Mouse (Mus musculus): ENCODE measurements at regions not wholly inside any gene's neighbourhood (a gene's known extent, or its start where the extent isn't known, plus 50 kb on each side); places are given as distances from the start of the nearest gene placed in this dataset.

DNA sequence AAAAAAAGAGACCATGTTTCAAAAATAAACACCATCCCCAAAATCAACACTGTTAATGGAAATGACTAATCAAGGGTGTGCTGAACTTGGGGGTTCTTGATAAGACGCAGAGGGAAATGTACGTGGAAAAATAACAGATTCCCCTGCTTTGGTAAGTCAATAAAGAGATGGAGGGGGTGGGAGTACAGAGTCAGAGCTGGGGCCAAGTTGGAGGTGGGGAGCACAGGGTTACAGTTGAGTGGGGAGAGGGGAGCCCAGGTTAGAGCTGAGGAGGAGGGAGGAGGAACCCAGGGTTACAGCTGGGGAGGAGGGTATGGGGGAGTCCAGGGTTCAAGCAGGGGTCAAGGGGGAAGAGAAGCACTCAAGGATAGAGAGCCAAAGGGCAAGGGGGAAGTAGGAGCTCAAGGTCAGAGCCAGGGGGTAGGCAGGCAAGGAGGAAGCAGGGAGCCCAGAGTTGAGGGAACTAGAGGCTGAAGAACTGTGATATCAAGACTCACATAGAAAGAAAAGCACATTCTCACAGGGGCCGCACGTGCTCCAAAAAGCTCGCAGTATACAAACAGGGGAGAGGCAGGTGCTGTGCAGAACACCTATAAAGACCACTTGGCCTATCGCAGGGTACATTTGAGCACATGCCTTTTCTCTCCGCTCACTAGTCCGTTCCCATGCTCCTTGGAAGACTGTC, 246.4 kb downstream of the Sox9 start:
- no peak for DNase-seq (ENCODE audit: low read depth, low spot score)

DNA sequence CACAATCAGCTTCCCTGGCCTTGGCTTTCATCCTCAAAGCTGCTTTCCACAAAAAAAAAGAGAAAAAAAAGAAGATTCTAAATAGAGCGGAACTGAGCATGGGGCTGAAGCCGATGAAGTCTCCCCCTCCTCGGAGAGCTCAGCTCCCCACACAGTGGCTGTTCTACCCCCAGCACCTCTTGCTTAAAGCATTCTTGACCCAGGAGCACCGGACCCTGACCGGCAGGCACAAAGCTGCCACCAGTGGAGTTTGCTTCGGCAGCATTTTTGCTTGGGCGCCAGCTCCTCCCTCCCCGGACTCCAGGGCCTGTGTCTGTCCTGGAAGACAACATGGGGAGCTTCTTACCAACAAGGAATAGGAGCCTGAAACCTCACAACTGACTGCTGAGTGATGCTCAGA, 249.4 kb downstream of the Sox9 start:
- no peak for DNase-seq (ENCODE audit: low read depth, low spot score)

DNA sequence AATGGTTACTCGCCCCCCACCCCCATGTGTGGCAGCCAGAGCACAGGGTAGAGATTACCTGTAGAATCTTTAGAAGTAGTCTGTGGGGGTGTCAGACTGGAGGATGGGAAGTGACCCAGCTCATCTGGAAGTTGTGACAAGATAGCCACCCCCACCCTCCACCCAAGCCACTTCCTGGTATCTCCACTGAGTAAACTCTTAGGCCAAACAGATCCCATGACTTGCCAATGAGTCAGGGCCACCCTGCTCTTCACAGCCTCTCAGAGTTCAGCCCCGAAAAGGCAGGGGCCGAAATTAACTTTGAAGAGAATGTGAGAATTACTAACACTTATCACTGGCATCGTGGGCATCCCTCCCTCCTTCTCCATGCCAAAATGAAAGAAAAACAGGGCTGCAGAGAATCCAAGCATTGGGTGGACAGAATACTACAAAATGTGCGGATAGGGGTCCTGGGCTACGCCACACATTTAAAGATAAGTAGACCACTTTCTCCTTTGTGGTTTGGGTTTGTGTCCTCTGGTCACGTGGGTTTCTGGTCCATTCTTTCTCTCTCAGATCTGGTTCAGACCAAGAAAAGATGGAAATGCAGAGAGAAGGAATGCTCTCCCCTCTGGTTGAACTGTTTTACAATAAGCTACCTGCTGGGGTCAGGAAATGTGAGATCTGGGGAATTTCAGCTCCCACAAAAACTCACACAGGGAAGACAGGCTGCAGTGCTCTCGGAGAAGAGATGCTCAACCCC, 250.6 kb downstream of the Sox9 start:
- DNase-seq (ENCODE audit: low read depth, low spot score), result no peak

DNA sequence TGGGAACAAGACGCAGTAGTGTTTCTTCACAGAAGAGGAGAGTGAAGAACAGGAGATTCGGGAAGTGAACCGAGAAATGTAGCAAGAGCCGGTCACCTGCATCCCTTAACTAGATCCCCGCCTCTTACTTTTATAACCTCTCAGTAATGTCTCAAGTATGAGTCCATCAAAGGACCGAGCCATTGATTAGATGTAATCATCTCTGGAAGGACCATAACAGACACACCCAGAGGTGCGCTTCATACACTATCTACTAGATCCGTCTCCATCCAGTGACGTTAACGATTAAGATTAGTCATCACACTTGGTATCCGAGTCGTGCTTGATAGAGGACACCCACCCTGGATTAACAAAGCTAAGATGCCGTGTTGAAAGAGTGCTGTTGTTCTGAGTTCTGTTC, 252.9 kb downstream of the Sox9 start:
- no peak for DNase-seq (ENCODE audit: low read depth, low spot score)

DNA sequence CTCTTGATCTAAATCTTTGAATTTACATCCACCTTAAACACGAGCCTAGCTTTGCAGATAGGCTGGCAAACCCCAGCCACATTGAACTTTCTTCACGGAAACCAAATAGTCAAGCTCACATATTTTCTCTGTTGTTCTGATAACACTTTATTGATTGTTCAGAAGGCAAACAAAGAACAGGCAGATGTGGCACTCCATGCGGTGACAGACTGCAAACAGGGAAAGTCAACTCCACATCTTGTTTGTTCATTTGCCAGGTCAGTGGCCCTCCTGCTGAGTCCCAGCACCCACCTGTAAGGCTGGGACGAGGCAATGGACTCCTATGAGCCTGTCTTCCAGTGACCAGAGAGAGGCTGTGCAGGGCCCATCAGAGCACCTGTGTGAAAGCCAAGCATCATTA, 255.7 kb downstream of the Sox9 start:
- DNase-seq (ENCODE audit: low read depth, low spot score), result no peak

DNA sequence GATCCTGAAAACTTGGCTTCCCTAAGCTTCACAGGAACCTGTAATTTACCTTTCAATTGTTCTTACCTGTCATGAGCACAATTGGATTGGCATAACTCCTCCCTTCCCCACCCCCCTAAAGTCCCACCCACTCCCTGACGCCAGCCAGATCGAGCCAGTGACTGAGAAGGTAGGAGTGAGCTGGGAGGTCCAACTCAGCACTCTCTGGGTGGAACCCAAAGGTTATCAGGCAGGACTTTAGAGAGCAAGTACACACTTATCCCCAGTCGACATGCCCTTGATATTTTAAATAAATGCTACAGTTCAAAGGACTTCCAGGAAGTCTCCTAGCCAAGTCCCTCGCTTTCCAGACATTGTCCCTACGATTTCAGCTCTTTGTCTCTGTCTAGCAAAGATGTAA, 260.7 kb downstream of the Sox9 start:
- DNase-seq (ENCODE audit: low read depth, low spot score), result no peak

DNA sequence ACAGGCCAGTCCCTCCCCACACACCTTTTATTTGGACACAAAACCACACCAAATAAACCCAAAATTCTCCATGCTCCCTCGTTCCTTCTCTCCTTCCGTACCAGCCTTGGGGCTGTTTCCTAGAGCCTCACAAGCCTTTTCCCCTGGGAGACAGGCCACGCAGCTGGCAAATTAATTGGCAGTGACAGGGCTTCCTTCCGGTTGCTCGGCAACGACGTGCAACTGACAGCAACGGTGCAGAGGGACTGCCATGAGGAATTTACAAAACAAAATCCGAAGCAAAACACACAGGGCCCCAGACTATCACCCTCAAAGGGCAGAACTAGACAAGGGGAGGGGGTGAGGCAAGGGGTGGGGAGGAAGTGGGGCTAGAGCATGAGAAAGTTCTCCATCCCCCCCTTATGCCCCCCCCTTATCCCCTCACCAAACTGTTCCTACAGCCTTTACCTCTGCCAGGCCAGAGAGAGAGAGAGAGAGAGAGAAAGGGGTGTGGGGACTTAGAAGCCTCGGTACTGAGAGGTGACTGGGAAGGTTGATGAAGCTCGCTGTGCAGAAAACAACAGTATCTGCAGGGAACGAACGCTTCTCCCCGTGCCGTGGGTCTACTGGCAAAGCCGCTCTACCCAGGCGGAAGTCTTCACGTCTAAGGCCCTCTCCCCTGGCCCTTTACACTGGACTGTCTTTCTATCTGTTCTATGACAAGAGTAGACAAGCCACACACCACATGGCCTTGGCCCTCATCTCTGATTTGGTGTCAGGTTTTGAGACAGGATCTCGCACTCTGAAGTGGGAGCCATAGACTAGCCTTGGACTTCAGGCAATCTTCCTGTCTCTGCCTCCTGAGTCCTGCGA, 264.4 kb downstream of the Sox9 start:
- no peak for DNase-seq (ENCODE audit: low read depth, low spot score)

DNA sequence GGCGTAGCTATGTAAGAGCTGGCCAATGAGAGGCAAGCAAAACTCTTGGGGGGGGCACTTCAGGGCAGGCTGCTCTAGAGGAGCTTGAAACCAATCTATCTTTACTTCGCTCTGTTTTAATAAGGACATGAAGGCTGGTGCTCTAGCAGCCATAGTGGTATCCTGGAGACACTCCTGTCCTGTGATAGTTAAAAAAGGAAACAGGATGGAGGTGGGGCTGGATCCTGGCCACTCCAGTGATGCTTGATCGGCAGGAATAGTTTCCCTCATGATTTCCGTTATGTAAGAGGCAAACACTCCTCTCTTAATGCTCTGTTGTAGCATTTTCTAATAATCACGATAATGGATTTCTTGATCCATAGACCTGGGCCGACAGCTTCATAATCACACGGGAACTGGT, 266.1 kb downstream of the Sox9 start:
- no peak for DNase-seq (ENCODE audit: low read depth, low spot score)

DNA sequence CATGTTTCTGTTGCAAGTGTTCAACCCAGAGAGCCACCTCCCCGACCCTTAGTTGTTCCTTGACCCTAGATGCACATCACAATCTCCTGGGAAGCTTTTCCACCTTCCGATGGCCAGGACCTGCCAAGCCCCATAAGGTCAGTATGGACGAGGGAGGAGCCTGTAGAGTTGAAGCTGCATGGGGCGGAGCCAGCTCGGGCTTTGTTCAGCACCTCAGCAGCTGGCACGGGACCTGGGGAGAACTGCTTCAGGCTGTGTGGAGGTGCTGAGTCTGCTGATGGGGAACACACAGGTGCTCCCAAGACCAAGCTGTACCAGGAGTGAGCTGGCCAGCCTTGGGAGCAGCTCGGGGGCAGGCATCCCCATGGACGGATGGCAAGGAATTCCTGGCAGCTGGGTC, 267.6 kb downstream of the Sox9 start:
- no peak for DNase-seq (ENCODE audit: low read depth, low spot score)

DNA sequence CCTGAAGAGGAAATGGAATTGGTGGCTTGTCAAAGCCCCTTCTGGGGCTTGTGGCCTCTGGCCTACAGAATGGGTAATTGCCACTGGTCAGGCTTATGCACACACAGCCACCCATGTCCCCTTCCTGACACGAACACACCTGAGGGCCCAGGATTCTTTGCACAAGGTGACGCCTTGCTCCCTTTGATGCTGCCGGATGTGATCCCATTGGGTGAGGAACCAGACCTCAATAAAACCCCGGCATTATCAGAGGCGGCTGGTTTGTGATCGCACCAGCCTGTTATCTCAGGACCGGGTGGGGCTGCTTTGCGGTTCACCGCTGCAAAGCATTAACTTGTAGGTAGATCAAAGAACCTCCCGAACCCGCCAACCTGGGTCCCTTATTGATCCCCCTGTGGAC, 270.5 kb downstream of the Sox9 start:
- no peak for DNase-seq (ENCODE audit: low read depth, low spot score)

DNA sequence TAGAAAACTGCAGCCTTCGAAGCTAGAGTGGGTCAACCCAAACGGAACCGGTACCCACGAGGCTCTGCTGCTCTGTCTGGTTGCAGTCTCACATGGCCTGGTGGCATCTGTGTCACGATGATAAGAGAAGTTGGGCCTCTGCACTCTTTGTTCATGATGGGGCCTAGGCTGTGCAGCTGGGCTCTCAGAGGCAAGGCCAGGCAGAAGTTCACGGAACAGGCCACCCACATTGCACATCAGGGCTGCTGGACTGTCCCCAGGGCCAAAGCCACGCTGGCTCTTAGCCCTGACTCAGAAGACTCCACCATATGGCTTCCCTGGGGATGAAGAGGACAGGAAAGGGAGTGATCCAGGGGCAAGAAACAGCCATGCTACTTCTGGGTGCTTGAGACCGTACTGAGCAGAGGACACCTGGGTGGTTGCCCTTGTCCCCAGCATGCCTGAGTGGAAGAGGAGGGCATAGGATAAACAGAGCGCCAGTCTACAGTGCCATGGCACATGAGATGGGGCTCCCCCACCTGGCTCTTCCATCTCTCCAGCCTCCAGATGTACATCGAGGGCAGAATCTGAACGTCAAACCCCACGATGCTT, 274.1 kb downstream of the Sox9 start:
- no peak for DNase-seq (ENCODE audit: low read depth, low spot score)

DNA sequence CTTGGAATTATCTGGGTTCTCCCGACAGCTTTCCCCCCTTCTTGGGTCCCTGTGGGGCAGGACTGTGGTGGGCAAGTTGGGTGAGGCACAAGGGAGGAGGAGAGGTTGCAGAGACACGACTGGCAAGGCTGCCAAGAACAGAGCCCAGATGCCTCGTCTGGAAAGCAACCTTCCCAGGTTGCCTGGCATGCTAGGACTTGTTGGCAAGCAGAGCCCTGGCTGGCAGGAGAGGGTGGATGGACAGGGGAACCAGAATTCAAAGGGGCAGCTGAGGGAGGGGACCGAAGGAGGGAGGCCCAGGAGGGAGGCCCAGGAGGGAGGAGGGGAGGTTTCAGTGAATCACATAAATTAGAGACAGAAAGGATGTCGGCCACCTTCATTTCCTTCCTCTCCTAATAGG, 274.8 kb downstream of the Sox9 start:
- no peak for DNase-seq (ENCODE audit: low read depth, low spot score)

DNA sequence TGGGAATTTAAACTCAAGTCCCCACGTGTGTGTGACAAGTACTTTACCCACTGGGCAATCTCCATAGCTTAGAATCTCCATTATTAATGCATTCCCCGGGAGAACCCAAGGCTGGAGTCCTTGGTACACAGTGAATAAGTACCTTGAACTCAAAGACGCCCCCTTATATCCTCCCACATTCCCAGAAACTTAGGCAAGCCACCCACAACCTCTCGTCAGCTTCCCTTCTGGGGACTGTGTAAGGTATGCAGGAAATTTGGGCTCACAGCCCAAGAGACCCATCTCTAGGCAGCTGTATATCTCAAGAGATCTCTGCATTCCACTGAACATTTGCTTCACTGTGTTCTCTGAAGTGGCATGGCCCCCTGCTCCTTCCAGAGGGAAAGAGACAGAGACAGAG, 288.3 kb downstream of the Sox9 start:
- DNase-seq (ENCODE audit: low read depth, low spot score), result no peak

DNA sequence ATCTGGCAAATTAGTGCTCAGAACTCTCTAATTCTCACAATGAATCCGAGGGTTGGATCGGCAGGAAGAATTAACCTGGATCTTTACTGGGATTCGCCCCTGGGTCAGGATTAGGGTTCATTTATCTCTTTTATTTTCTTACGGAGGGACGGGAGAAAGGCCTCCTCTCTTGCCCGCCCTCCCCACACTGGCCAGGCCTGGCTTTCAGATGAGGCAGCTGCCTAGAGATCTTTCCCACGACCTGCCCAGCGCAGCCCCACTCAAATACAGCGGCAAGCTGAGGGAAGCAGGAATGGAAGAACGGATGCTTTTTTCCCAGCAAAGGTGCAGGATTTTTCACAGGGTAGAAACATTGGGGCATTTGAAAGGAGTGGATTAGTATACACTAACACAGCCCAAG, 289.9 kb downstream of the Sox9 start:
- DNase-seq (ENCODE audit: low read depth, low spot score), result no peak

DNA sequence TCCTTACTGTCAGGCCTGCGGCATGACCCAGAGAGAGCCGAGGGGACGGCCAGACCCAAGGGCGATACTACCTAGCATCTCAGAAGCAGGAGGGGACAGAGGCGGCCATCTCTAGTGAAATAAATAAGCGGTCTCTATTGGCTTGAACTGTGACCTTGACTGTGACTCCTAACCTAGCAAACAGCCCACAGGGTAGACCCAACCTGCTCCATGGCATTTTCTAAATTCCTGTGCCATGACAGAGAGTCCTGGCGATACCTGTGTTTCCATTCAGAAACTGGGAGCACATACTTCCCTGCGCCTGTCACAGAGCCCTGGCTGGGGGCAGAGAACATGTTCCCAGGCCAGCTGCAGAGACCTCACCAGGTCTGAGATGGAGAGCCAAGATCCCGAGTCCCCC, 292.3 kb downstream of the Sox9 start:
- no peak for DNase-seq (ENCODE audit: low read depth, low spot score)

DNA sequence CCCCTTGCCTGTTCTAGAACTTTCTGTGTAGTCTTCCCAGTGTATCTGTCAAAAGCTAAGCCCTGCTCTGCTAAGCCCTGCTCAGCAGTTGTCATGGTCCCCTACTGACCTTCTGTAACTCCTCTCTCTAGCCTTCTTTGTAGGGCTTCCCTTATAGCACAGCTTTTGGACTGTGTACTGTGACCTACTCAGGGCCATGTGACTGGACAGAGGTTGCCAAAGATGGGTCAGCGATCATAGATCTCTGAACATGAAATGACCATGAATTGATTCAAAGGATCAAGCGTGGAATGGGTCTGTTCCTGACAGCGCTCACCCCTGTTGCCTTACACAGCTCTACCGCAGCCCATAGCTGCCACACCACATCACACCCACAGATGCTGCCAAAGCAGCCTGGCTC, 294.3 kb downstream of the Sox9 start:
- no peak for DNase-seq (ENCODE audit: low read depth, low spot score)

DNA sequence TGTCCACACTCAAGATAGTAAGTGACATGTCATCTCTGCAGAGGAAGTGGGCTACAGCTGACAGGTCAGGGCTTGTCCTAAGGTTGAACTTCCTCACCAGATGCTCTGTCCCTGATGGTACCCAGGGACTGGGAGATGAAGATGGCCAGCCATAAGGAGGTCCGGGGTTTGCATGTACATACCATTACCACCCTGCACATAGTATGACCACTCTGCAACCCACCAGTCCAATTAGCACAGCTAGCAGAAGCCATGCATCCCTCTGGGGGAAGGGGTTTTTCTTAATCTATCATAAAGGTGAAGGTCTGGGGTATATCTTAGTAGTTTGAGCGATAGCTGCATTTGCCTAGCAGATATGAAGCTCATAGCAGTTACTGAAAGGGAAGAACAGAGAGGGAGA, 298.3 kb downstream of the Sox9 start:
- no peak for DNase-seq (ENCODE audit: low read depth, low spot score)

DNA sequence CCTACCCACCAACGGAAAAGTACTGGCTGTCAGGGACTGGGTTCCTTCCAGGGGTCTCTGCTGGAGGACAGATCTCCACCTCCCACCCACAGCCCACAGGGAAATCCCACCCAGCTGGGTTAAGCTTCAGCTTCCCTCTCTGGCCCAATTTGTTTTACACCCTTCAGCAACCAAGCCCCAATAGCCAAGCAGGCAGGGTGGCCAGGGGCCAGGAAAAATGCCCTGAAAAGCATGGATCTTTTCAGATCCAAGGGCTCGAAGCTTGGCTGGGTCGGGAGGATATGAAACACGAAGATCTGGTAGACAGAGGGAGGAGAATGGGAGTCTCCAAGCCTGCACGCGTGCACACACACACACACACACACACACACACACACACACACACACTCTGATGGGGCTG, 302.4 kb downstream of the Sox9 start:
- no peak for DNase-seq (ENCODE audit: low read depth, low spot score)

DNA sequence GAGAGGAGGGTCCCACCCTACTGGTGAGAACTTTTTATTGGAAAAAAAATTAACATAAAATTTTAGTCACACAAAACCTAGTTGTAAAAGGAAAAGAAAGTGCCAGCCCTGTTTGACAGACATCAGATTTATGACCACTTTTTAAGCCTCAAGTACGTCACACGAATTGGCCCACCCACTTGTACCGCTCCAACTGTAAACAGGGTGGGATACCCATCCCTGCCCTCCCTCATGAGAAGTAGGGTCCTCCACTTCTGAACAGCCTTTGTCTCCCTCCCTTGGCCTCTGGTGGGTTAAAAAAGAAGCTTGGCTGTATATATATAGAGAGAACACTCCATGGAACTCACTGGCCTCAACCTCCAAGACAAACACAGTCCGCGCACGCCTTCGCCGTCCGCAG, 303.5 kb downstream of the Sox9 start:
- DNase-seq (ENCODE audit: low read depth, low spot score), result no peak

DNA sequence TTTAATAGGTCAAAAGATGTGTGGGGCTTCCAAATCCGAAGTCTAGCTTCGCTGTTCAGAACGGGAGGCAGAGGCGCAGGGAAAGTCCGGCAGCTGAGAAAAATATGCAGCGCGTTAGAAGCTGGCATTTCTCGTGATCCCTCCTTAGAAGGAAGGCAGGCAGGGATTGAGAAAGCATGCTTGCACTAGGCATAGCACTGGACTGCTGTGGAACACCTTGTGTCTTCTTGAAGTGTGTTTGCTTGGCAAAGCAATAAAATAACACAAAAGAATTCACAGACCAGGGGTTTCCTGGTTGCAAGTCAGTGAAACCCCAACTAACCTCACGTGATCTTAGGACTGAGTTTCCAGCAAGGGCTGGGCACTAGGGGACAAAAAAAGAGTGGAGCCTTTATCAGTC, 305.1 kb downstream of the Sox9 start:
- no peak for DNase-seq (ENCODE audit: low read depth, low spot score)

DNA sequence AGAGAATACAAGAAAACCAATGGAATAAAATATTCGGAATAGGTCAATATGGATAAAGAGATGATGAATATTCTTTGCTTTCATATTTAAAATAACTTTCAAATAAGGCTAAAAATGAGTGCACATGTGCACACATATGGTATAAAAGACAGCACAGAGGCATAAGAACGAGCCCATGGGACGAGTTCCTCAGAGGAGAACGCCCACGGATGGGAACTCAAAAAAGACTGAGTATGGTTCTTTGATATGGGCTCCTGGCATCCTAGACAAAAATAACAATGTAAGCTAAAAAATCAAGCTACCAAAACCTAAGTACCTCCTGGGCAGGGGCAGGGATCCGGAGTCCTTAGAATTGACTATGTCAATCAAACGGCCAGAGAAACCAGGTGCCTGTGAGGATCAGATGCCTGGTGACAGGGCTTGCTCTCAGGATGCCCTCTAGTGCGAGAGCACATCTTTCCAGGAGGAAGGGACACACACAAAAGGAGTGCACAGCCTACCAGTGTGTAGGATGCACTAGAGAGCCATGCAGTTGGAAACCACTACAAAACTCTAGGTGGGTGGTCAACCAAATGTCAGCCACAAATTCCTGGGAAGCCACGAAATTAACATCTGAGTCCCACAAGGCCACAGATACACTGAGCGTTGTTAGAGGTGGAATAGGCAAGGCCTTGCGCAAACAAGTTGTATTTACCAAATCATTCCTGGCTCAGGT, 307.8 kb downstream of the Sox9 start:
- no peak for DNase-seq (ENCODE audit: low read depth, low spot score)
